Mouse (Mus musculus) megakaryocyte, adult 5-6 weeks (primary cell): ENCODE results near the gene Xpr1. TPM values are rescaled to one million over a fixed set of nuclear protein-coding genes. Genes with fewer than 3 reads are reported as not detected.

ENCODE experiments used
- ATAC-seq: 2 replicates; pipeline ENCODE4 v1.8.0; 2016; ENCODE audit warnings: mild to moderate bottlenecking, inconsistent platforms; ENCODE audit not compliant: poor library complexity, severe bottlenecking
- total RNA-seq, 2 experiments: library from RNA; stranded (forward) in 1 of 2; stranded (reverse) in 1 of 2; fragments of 153-499, 151-499 nt in 1 of 2; fragments of 221-1000, 200-1000 nt in 1 of 2; gene quantifications; 2 replicates each; pipeline versions ENCODE4 v1.2.3 to v1.2.4; 2015 to 2017

Gene Xpr1
- total RNA-seq, 2 experiments from 2014 or later, result 31.5 to 67.5 TPM

- ATAC-seq, result no peak
Observed at GRCm38 (mm10) chr1:155407697-155408576, 9.3 kb downstream of the Xpr1 start.

- no peak for ATAC-seq
Observed at GRCm38 (mm10) chr1:155400056-155400455, 17.2 kb downstream of the Xpr1 start.

- ATAC-seq, result no peak
Observed at GRCm38 (mm10) chr1:155394829-155395228, 22.4 kb downstream of the Xpr1 start.

- no peak for ATAC-seq
Observed at GRCm38 (mm10) chr1:155394021-155394420, 23.2 kb downstream of the Xpr1 start.

- ATAC-seq, result no peak
Observed at GRCm38 (mm10) chr1:155392825-155393224, 24.4 kb downstream of the Xpr1 start.

GRCm38 (mm10) chr1:155391537-155391936 lies 25.7 kb downstream of the Xpr1 start:
- peak; percentile 68 for ATAC-seq

GRCm38 (mm10) chr1:155388418-155388817 lies 28.8 kb downstream of the Xpr1 start:
- no peak for ATAC-seq

GRCm38 (mm10) chr1:155386551-155386950 lies 30.7 kb downstream of the Xpr1 start:
- 0 out of 2 replicates have a peak, but pooled peaks have one; percentile 5 for ATAC-seq

- no peak for ATAC-seq
Observed at GRCm38 (mm10) chr1:155383319-155384302, 33.6 kb downstream of the Xpr1 start.

- no peak for ATAC-seq
Observed at GRCm38 (mm10) chr1:155381931-155382330, 35.3 kb downstream of the Xpr1 start.

GRCm38 (mm10) chr1:155379289-155379688 lies 37.9 kb downstream of the Xpr1 start:
- no peak for ATAC-seq

GRCm38 (mm10) chr1:155372821-155373220 lies 44.4 kb downstream of the Xpr1 start:
- ATAC-seq, result no peak

GRCm38 (mm10) chr1:155370075-155370658 lies 47.0 kb downstream of the Xpr1 start:
- ATAC-seq, result peak; percentile 66

- no peak for ATAC-seq
Observed at GRCm38 (mm10) chr1:155366366-155366765, 50.8 kb downstream of the Xpr1 start.

- ATAC-seq, result no peak
Observed at GRCm38 (mm10) chr1:155361502-155362126, 55.6 kb downstream of the Xpr1 start.

- ATAC-seq, result no peak
Observed at GRCm38 (mm10) chr1:155353096-155353495, 64.1 kb downstream of the Xpr1 start.

- peak; percentile 88 for ATAC-seq
Observed at GRCm38 (mm10) chr1:155351527-155351926, 65.7 kb downstream of the Xpr1 start.

GRCm38 (mm10) chr1:155348491-155348890 lies 68.7 kb downstream of the Xpr1 start:
- ATAC-seq, result no peak

- ATAC-seq, result no peak
Observed at GRCm38 (mm10) chr1:155347339-155347738, 69.9 kb downstream of the Xpr1 start.

- no peak for ATAC-seq
Observed at GRCm38 (mm10) chr1:155344019-155344418, 73.2 kb downstream of the Xpr1 start.
